Mouse (Mus musculus): ENCODE measurements around the gene Edc3. TPM values are rescaled to one million over a fixed set of nuclear protein-coding genes. Genes with fewer than 3 reads are reported as not detected.

Gene Edc3
- polyA plus RNA-seq, 1 experiment from 2014 or later, result 26.8 TPM

DNA sequence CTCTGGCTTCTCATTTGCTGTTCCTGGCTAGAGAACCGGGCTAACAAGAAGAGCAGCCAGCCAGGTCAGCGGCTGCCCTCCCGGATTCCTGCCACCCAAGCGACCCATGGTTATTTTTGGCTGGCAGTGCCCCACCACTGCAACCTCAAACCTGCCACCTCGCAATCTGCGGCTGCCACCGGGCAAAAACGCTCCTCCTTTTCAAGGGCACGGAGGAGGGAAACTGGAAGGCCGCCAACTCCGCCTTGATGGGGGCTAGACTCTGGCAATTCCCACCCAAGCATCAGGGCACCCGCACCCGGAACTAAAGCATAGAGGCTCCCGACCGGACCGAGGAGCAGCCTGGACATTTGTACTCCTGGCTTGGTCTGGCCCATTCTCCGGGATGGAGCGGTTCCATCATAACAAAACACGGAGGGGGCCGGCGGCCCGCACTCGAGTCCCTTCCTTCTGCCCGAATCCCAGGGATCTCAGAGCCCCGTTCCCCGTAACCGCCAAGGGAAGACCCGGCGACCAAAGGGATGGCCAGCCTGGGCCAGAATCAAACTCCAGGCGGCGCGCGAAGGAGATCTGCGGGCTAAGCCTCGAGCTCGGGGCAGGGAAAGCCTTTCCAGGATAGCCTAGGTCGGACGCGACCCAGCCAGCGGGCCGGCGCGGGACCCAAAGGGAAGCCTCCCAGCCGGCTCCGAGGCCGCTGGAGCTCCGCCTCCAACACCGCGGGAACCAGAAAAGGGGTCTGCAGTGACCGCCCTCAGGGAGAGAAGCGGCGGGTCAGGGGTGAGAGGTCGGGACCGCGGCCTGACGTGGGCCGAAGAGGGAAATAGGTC is 56.0 kb downstream of the Edc3 start:
- peak overlapping the region; percentile 89 for H3K4me2 ChIP-seq
- no peaks in the 10 kb centered on the region for H3K9me3 ChIP-seq
- peaks cover 33% of the 10 kb centered on the region for H3K4me1 ChIP-seq
- H3K27me3 ChIP-seq (replicated peaks), result no peaks in the 10 kb centered on the region
- H3K27ac ChIP-seq, result peak overlapping the region; percentile 99
- under 1% methylated on average over 55 of the region's 57 CpGs for WGBS
- peak overlapping the region; percentile 90 for H3K4me3 ChIP-seq (replicated peaks)
- peak; percentile 19 for ATAC-seq (ENCODE audit: insufficient read depth, low FRiP score, low read depth)
- peaks cover 22% of the 10 kb centered on the region for H3K36me3 ChIP-seq
- peak overlapping the region; percentile 94 for H3K9ac ChIP-seq

DNA sequence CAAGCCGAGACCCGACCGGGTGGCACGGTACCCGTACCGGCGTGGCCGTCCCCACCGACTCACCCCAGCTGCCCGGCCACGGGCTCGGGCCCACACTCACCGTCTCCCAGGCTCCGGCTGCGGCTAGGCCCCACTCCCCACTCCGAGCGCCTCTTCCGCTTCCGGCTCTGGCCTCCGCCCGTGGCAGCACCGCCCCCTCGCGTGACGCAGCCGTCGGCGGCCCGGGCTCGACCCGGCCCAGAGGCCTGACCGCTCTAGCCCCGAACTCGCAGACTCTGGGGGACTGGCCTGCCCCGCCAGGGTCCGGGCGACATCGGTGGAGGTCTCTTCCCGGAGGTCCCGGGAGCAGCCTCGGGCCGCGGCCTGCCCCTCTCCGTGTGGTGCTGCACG is 56.6 kb downstream of the Edc3 start:
- Histone ChIP-seq H3K9me3 (no peaks in the 10 kb centered on the region), H3K36me3 (peaks cover 16% of the 10 kb centered on the region), H3K27me3 (replicated peaks) (no peaks in the 10 kb centered on the region), H3K9ac (peak overlapping the region; percentile 94), H3K4me1 (peaks cover 33% of the 10 kb centered on the region), H3K27ac (peak overlapping the region; percentile 99), H3K4me2 (peak overlapping the region; percentile 89), H3K4me3 (replicated peaks) (peak overlapping the region; percentile 90)
- ATAC-seq (ENCODE audit: insufficient read depth, low FRiP score, low read depth), result peak; percentile 90
- under 1% methylated on average over 37 of the region's 45 CpGs for WGBS

DNA sequence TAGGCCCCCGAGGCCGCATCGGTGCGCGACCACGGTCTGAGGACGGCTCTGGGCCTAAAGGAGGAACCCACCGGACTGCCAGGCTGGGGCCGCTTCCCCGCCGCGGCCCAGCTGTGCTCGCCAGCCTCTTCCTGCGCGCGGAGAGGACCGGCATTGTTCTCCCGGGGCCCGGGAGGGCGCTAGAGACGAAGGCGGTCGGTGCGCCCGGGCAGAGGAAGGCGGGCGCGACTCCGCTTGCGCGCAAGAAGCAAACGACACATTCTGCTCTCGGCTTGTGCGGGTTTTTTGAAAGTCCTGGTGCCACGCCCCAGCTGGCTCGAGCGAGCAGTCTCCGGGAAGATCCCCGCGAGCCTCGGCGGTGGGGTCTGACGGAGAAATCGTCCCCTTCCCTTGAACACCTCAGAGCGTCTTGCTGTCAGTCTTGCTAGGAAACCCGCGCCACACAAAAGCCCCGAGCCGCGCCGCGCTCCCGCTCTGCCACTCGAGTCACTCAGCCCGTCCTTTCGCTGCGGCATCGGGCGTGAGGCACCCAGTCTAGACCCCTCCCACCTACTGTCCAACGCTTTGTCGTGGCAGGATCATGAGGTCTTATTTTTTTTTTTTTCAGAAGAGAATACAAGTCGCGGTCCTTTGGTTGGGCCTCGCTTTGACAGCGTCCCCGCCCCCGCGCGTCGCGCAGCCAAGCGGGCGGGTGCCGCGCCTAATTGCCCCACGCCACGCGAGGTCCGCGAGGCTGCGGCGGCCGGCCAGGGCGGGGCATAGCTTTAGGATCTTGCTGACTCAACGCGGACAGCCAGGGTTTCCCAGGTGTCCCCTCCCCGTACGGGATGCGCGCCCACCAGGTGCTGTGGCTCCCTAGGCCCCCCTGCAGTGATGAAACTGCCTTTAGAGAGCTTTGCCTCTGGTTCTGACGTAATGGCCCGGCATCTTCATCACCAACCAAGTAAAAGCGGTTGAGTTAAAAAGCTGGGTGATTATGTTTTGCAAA is 57.3 kb downstream of the Edc3 start, which contains the start of gene Clk3:
TSS of gene Clk3 (minus strand) at position 497 of the 988 bp plus-strand sequence.
- ATAC-seq (ENCODE audit: insufficient read depth, low FRiP score, low read depth), result peak; percentile 9

DNA sequence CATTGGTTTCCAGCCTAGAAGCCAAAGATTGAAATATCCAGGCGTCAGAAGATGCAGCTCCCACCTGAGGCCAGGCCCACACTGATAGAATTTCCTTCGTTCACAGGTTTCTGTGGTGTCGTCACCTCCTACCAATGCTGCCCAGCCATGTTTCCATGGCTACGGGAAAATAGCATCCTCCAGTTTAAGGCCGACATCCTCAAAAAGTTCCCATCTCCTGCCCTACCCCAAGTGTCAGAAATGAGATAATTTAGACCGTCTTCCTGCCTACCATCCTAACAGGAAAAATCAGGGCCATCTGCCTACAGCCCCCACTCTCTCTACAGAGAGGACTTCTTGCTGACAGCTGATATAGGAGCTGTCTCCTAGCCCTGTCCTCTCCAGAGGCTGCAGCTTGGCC is 58.1 kb downstream of the Edc3 start:
- peak overlapping the region; percentile 89 for H3K4me2 ChIP-seq
- H3K36me3 ChIP-seq, result 0 out of 2 replicates have a peak, but pooled peaks cover 1% of the 10 kb centered on the region
- no peak for ATAC-seq (ENCODE audit: insufficient read depth, low FRiP score, low read depth)
- H3K9me3 ChIP-seq, result no peaks in the 10 kb centered on the region
- H3K9ac ChIP-seq, result no peak overlapping the region
- H3K4me3 ChIP-seq (replicated peaks), result peak overlapping the region; percentile 90
- no peak overlapping the region; the same call in 1 of the 2 replicates for H3K27ac ChIP-seq
- WGBS, result 48% methylated on average over 6 of the region's 6 CpGs
- peaks cover 33% of the 10 kb centered on the region for H3K4me1 ChIP-seq
- no peaks in the 10 kb centered on the region for H3K27me3 ChIP-seq (replicated peaks)

More for the DNA sequence above, 57.3 kb downstream of the Edc3 start, which contains the start of gene Clk3:
- H3K9ac ChIP-seq, result peak within 1 kb of the TSS; percentile 94
- under 1% methylated on average over 91 of the region's 93 CpGs for WGBS
- peaks cover 9% of the 10 kb centered on the region for H3K36me3 ChIP-seq
- peak within 1 kb of the TSS; percentile 90 for H3K4me3 ChIP-seq (replicated peaks)
- H3K4me2 ChIP-seq, result peak within 1 kb of the TSS; percentile 89
- peaks cover 33% of the 10 kb centered on the region for H3K4me1 ChIP-seq
- peak within 1 kb of the TSS; percentile 99 for H3K27ac ChIP-seq
- no peaks in the 10 kb centered on the region for H3K27me3 ChIP-seq (replicated peaks)
- H3K9me3 ChIP-seq, result no peaks in the 10 kb centered on the region

DNA sequence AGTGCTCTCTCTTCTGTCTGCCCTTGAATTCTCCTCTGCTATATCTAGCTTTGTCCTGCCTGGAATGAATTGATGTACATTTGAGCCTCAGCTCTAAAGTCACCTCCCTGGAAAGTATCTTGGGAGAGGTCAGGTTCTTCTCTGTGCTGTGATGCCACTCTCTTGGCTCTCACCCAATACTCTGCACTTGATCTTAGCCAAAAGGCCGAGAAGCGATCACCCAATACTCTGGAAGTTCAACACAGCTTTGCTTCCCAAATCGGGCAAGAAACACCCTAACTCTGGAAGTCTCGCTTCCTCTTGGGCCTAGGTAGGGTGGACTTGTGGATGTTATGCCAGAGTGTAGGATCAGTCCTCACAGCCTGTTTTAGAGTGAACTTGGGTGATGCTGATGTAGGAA is 58.9 kb downstream of the Edc3 start:
- Histone ChIP-seq H3K27me3 (replicated peaks) (no peaks in the 10 kb centered on the region), H3K4me3 (replicated peaks) (no peak overlapping the region), H3K4me1 (peaks cover 25% of the 10 kb centered on the region), H3K27ac (no peak overlapping the region), H3K4me2 (no peak overlapping the region), H3K9ac (no peak overlapping the region), H3K9me3 (no peaks in the 10 kb centered on the region), H3K36me3 (no peaks in the 10 kb centered on the region)
- WGBS, result 93% methylated on average over 4 of the region's 4 CpGs
- no peak for ATAC-seq (ENCODE audit: insufficient read depth, low FRiP score, low read depth)

DNA sequence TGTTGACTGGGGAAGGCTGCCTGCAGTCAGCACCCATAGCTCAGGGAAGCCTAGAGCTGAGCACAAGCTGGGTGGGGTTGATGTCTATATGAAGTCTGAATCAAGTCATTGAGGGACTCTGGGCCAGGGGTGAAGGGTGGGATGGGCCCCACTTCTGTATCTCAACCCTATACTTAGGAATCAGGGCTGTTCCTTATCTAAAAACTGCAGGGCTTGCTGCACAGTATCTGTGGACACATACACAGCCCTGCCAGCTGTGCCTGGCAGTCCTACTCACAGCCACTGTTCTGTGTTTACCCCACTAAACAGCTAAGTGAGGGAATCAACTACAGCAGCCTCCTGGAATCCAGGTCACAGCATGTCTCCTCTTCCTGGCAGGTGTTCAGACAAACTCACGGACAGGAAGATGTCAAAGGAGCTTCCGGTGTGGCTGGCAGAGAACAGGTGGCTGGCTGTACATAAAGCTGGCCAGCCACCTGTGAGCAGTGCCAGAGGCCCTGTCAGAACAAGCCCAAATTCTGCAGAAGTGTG is 61.3 kb downstream of the Edc3 start:
- 55% methylated on average over 2 of the region's 2 CpGs for WGBS

DNA sequence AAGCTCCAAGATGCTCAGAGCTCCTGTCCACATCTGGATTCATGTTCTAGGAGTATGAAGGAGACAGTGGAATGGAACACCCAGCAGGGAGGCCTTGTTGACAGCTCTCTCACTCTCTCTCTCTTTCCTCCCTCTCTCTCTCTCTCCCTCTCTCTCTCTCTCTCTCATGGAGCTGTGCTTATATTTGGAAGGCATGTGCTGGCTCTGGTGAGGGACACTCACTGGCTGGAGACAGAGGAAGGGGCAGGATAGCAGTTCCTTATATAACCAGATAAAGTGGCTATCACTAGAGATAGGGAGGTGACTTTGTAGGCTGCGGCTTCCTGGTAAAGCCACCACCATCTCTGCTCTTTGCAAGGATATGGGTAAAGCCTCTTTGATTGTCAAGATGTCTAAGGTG is 61.9 kb downstream of the Edc3 start:
- H3K27me3 ChIP-seq (replicated peaks), result no peaks in the 10 kb centered on the region
- no peaks in the 10 kb centered on the region for H3K36me3 ChIP-seq
- peak overlapping the region; percentile 35; the same call in 1 of the 2 replicates for H3K27ac ChIP-seq
- peaks cover 6% of the 10 kb centered on the region; the same call in 1 of the 2 replicates for H3K4me1 ChIP-seq
- no peak overlapping the region for H3K9ac ChIP-seq
- ATAC-seq (ENCODE audit: insufficient read depth, low FRiP score, low read depth), result no peak
- H3K9me3 ChIP-seq, result no peaks in the 10 kb centered on the region
- no peak overlapping the region for H3K4me3 ChIP-seq (replicated peaks)
- WGBS, result 89% methylated on average over 1 of the region's 1 CpGs
- H3K4me2 ChIP-seq, result no peak overlapping the region

More for the DNA sequence above, 61.3 kb downstream of the Edc3 start:
- peak; percentile 72; the same call in 1 of the 2 replicates for ATAC-seq (ENCODE audit: insufficient read depth, low FRiP score, low read depth)
- Histone ChIP-seq H3K27me3 (replicated peaks) (no peaks in the 10 kb centered on the region), H3K36me3 (no peaks in the 10 kb centered on the region), H3K9ac (no peak overlapping the region), H3K27ac (peak overlapping the region; percentile 35; the same call in 1 of the 2 replicates), H3K4me1 (peaks cover 6% of the 10 kb centered on the region; the same call in 1 of the 2 replicates), H3K9me3 (no peaks in the 10 kb centered on the region), H3K4me3 (replicated peaks) (no peak overlapping the region), H3K4me2 (no peak overlapping the region)

DNA sequence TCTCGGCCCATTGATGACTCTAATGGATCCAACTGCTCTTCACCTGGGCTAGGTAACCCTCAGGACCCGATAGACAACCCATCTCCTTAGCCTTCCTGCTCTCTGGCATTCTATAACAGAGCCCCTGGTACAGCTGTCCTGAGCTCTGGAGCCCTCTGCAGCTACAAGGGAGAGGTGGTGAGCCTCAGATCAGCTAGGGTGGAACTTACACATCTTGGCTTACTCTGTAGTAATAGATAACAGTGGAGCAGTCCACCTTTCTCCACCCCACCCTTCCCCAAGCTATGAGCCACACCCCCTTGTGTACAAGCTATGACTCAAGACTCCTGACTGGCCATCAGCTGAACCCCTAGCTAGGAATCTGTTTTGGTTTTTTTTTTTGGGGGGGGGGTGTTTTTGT is 62.5 kb downstream of the Edc3 start:
- Histone ChIP-seq H3K4me2 (no peak overlapping the region), H3K27ac (no peak overlapping the region), H3K36me3 (no peaks in the 10 kb centered on the region), H3K27me3 (replicated peaks) (no peaks in the 10 kb centered on the region), H3K9ac (no peak overlapping the region), H3K4me1 (peaks cover 6% of the 10 kb centered on the region; the same call in 1 of the 2 replicates), H3K9me3 (no peaks in the 10 kb centered on the region), H3K4me3 (replicated peaks) (no peak overlapping the region)
- WGBS, result 82% methylated on average over 2 of the region's 2 CpGs
- peak; percentile 74 for ATAC-seq (ENCODE audit: insufficient read depth, low FRiP score, low read depth)

DNA sequence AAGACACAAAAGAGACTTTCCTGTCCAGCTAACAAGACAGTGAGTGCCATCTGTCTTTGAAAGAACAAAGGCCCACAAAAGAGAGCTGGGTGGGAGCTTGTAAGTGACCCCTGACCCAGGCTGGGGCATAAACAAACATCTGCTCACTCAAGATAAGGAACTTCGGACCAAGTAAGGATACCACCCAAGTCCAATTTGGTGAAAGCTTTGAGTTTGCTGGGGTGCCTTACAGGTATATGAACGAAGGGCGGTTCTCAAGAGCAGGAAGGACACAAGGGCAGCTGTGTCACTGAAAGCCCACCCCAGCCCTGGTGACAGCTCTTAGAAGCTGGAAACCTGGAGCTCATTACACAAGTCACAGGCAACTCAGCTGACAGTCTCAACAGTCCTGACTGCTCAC is 65.4 kb downstream of the Edc3 start:
- Histone ChIP-seq H3K4me2 (no peak overlapping the region), H3K9ac (no peak overlapping the region), H3K4me1 (no peaks in the 10 kb centered on the region), H3K27me3 (replicated peaks) (no peaks in the 10 kb centered on the region), H3K36me3 (no peaks in the 10 kb centered on the region), H3K9me3 (no peaks in the 10 kb centered on the region), H3K27ac (no peak overlapping the region), H3K4me3 (replicated peaks) (no peak overlapping the region)
- WGBS, result 61% methylated on average over 3 of the region's 3 CpGs
- ATAC-seq (ENCODE audit: insufficient read depth, low FRiP score, low read depth), result no peak

DNA sequence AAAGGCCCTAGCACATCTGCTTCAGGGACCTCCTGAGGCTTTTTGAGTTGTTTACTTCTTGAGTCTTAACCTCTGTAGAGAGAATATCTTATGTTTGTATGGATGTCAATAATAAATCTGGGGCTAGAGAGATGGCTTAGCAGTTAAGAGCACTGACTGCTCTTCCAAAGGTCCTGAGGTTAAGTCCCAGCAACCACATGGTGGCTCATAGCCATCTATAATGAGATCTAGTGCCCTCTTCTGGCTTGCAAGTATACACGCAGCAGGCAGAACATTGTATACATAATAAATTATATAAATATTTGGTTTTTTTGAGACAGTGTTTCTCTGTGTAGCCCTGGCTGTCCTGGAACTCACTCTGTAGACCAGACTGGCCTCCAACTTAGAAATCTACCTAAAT is 65.8 kb downstream of the Edc3 start:
- no peak for ATAC-seq (ENCODE audit: insufficient read depth, low FRiP score, low read depth)
- Histone ChIP-seq H3K9me3 (no peaks in the 10 kb centered on the region), H3K27me3 (replicated peaks) (no peaks in the 10 kb centered on the region), H3K9ac (no peak overlapping the region), H3K4me1 (no peaks in the 10 kb centered on the region), H3K27ac (no peak overlapping the region), H3K4me3 (replicated peaks) (no peak overlapping the region), H3K36me3 (no peaks in the 10 kb centered on the region), H3K4me2 (no peak overlapping the region)
- 3% methylated on average over 1 of the region's 1 CpGs for WGBS

DNA sequence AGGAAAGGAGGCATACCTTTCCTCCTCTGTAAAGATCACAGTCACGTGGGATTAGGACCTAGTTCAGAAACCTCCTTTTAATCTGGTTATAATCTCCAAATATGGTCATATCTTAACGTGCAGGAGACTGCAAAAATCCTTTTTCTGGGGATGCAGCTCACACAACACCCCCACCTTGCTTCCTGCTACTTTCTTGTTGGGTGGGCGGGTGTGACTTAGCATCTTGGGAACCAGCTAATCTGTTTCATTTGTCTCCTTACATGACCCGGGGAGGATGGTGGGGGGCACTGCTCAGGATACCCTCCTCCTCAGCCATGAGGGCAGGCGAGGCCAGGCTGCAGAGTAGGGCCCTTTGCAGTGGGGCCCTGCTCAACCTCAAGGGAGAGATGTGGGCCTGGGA is 66.7 kb downstream of the Edc3 start:
- Histone ChIP-seq H3K27ac (no peak overlapping the region), H3K36me3 (no peaks in the 10 kb centered on the region), H3K9ac (no peak overlapping the region), H3K4me3 (replicated peaks) (no peak overlapping the region), H3K27me3 (replicated peaks) (no peaks in the 10 kb centered on the region), H3K4me2 (no peak overlapping the region), H3K4me1 (no peaks in the 10 kb centered on the region), H3K9me3 (no peaks in the 10 kb centered on the region)
- no peak for ATAC-seq (ENCODE audit: insufficient read depth, low FRiP score, low read depth)
- 59% methylated on average over 5 of the region's 5 CpGs for WGBS

All from stomach, embryonic 15.5 days (tissue).